Mouse (Mus musculus) small intestine, adult 2 months (tissue): ENCODE results near the gene Slc5a3. TPM values are rescaled to one million over a fixed set of nuclear protein-coding genes. Genes with fewer than 3 reads are reported as not detected.

Source experiments
- H3K27ac ChIP-seq: fragments of 200-500 bp; 2 replicates; pipeline ENCODE4 v1.5.1; 2012; ENCODE audit warnings: low read depth, low read length, control low read depth, inconsistent platforms; ENCODE audit not compliant: insufficient read depth
- H3K27me3 ChIP-seq: fragments of 200-500 bp; 2 replicates; pipeline ENCODE4 v1.6.1; 2012; ENCODE audit warnings: mild to moderate bottlenecking, moderate library complexity, low read length, inconsistent platforms; ENCODE audit not compliant: control insufficient read depth, insufficient read depth
- H3K36me3 ChIP-seq: fragments of 200-500 bp; 2 replicates; pipeline ENCODE4 v1.6.1; 2012; ENCODE audit warnings: mild to moderate bottlenecking, low read length, control low read depth, inconsistent platforms; ENCODE audit not compliant: control insufficient read depth, insufficient read depth
- H3K4me1 ChIP-seq: fragments of 200-500 bp; 2 replicates; pipeline ENCODE4 v1.6.1; 2012; ENCODE audit warnings: low read length, inconsistent platforms, mixed read lengths; ENCODE audit not compliant: control insufficient read depth, insufficient read depth, insufficient read length
- H3K4me3 ChIP-seq: fragments of 200-500 bp; 2 replicates; pipeline ENCODE4 v1.5.1; 2012; ENCODE audit warnings: low read depth, mild to moderate bottlenecking, control low read depth, inconsistent platforms, low read length, moderate library complexity
- CTCF ChIP-seq: fragments of 200-500 bp; IDR thresholded peaks from 2 replicates; pipeline ENCODE4 v1.5.1; 2012; ENCODE audit warnings: low read depth, mild to moderate bottlenecking, control low read depth, inconsistent platforms, low read length, moderate library complexity, mixed read lengths; ENCODE audit not compliant: insufficient replicate concordance, insufficient read length; ENCODE audit errors: extremely low read depth
- POLR2A ChIP-seq: fragments of 200-500 bp; IDR thresholded peaks from 2 replicates; pipeline ENCODE4 v1.6.1; 2012; ENCODE audit warnings: low read depth, mild to moderate bottlenecking, control low read depth, inconsistent platforms, low read length, moderate library complexity
- WGBS: fragments of 180-500 bp; shearing (Covaris S2); methylation state at CpG from one replicate; pipeline ENCODE4 v1.1.7; 2018; 5-methylcytosine and 5-hydroxymethylcytosine counted together
- polyA plus RNA-seq: library from polyadenylated mRNA; depleted of rRNA; stranded (reverse); fragments of >200 nt; gene quantifications from 2 replicates; pipeline ENCODE4 v1.2.3, GENCODE M21; 2012

Slc5a3 gene
- polyA plus RNA-seq, 1 experiment = 0.24 TPM

GRCm38 (mm10) chr16:92056711-92057110 is 1.4 kb upstream of the Slc5a3 start:
- no peak for TF ChIP-seq POLR2A
- no peak for TF ChIP-seq CTCF
- no peaks in the 10 kb centered on the region for H3K27me3 ChIP-seq
- no peak overlapping the region for H3K4me3 ChIP-seq
- 68% methylated on average over 2 of the region's 2 CpGs for WGBS
- H3K36me3 ChIP-seq = peaks cover 2% of the 10 kb centered on the region; the same call in 1 of the 2 replicates
- peaks cover 8% of the 10 kb centered on the region for H3K4me1 ChIP-seq
- H3K27ac ChIP-seq = no peak overlapping the region

- Histone ChIP-seq H3K27ac (no peak overlapping the region; the same call in 1 of the 2 replicates), H3K27me3 (no peaks in the 10 kb centered on the region), H3K36me3 (peaks cover 2% of the 10 kb centered on the region; the same call in 1 of the 2 replicates), H3K4me1 (peaks cover 5% of the 10 kb centered on the region; the same call in 1 of the 2 replicates), H3K4me3 (peak overlapping the region; percentile 100)
- TF ChIP-seq POLR2A = no peak
- TF ChIP-seq CTCF = no peak
- WGBS = 5% methylated on average over 11 of the region's 11 CpGs
Measured at GRCm38 (mm10) chr16:92057456-92057851, 668 bp upstream of the Slc5a3 start.

- 3% methylated on average over 63 of the region's 63 CpGs for WGBS
- peaks cover 2% of the 10 kb centered on the region; the same call in 1 of the 2 replicates for H3K36me3 ChIP-seq
- H3K27ac ChIP-seq = no peak overlapping the region
- TF ChIP-seq POLR2A (no peak), CTCF (no peak)
- no peaks in the 10 kb centered on the region for H3K27me3 ChIP-seq
- H3K4me3 ChIP-seq = peak overlapping the region; percentile 100
- peaks cover 5% of the 10 kb centered on the region; the same call in 1 of the 2 replicates for H3K4me1 ChIP-seq
Measured at GRCm38 (mm10) chr16:92058644-92059620, 810 bp downstream of the Slc5a3 start.

GRCm38 (mm10) chr16:92060213-92060612 is 2.1 kb downstream of the Slc5a3 start:
- TF ChIP-seq CTCF (no peak), POLR2A (no peak)
- H3K4me3 ChIP-seq = no peak overlapping the region
- H3K4me1 ChIP-seq = peaks cover 5% of the 10 kb centered on the region; the same call in 1 of the 2 replicates
- H3K27ac ChIP-seq = no peak overlapping the region
- WGBS = 93% methylated on average over 3 of the region's 3 CpGs
- H3K27me3 ChIP-seq = no peaks in the 10 kb centered on the region
- H3K36me3 ChIP-seq = peaks cover 2% of the 10 kb centered on the region; the same call in 1 of the 2 replicates

GRCm38 (mm10) chr16:92061586-92061985 is 3.5 kb downstream of the Slc5a3 start:
- no peak overlapping the region for H3K27ac ChIP-seq
- peaks cover 2% of the 10 kb centered on the region; the same call in 1 of the 2 replicates for H3K36me3 ChIP-seq
- peaks cover 5% of the 10 kb centered on the region; the same call in 1 of the 2 replicates for H3K4me1 ChIP-seq
- 91% methylated on average over 7 of the region's 7 CpGs for WGBS
- H3K27me3 ChIP-seq = no peaks in the 10 kb centered on the region
- no peak overlapping the region for H3K4me3 ChIP-seq
- TF ChIP-seq CTCF (no peak), POLR2A (no peak)

GRCm38 (mm10) chr16:92062832-92063231 is 4.7 kb downstream of the Slc5a3 start:
- Histone ChIP-seq H3K27me3 (no peaks in the 10 kb centered on the region), H3K4me3 (no peak overlapping the region), H3K36me3 (peaks cover 5% of the 10 kb centered on the region; the same call in 1 of the 2 replicates), H3K4me1 (peaks cover 5% of the 10 kb centered on the region; the same call in 1 of the 2 replicates), H3K27ac (no peak overlapping the region)
- no peak for TF ChIP-seq CTCF
- TF ChIP-seq POLR2A = no peak
- WGBS = 98% methylated on average over 1 of the region's 1 CpGs

GRCm38 (mm10) chr16:92064801-92065200 is 6.7 kb downstream of the Slc5a3 start:
- 69% methylated on average over 2 of the region's 2 CpGs for WGBS
- no peak overlapping the region for H3K4me3 ChIP-seq
- TF ChIP-seq POLR2A (no peak), CTCF (no peak)
- H3K36me3 ChIP-seq = peaks cover 5% of the 10 kb centered on the region; the same call in 1 of the 2 replicates
- H3K27ac ChIP-seq = no peak overlapping the region
- H3K4me1 ChIP-seq = no peaks in the 10 kb centered on the region; the same call in 1 of the 2 replicates
- no peaks in the 10 kb centered on the region for H3K27me3 ChIP-seq
